Comparison of ENCODE assay signal across 24 mouse cellular contexts in genomic region chr17:64749146-64749545, GRCm38 (mm10).
DNase-seq lines count a peak whose midpoint lies in the region; ATAC-seq and TF ChIP-seq lines count a peak whose summit lies in the region.
"Had no signal": no experiment of that assay in that cellular context is flagged by ENCODE, and none has a peak within 500 bp of the region (broad histone marks: within the 10 kb centered on the region; RNA-seq: fewer than 3 reads in every experiment).

No protein-coding gene starts in this region.

- WGBS in liver, adult 2 months = 81% methylated on average over 1 of the region's 1 CpGs
- WGBS in liver, embryonic 12.5 days (ENCODE audit: insufficient replicate concordance) = 52% methylated on average over 1 of the region's 1 CpGs

- no peak for ATAC-seq in liver, embryonic 12.5 days
- ATAC-seq: CD4-positive, CD25-positive, alpha-beta regulatory T cell, adult 4 months; forebrain, embryonic 14.5 days; forebrain, embryonic 16.5 days had no signal

- peaks cover 27% of the 10 kb centered on the region for H3K4me1 ChIP-seq in liver, adult 2 months (ENCODE audit: control insufficient read depth, insufficient read depth, low read length)
- peaks cover 9% of the 10 kb centered on the region; the same call in 1 of the 2 replicates for H3K4me1 ChIP-seq in liver, embryonic 12.5 days
- H3K4me1 ChIP-seq: embryonic facial prominence, embryonic 10.5 days; embryonic facial prominence, embryonic 12.5 days; forebrain, embryonic 10.5 days; forebrain, embryonic 12.5 days had no signal

- no peak overlapping the region for H3K9ac ChIP-seq in liver, adult 2 months (ENCODE audit: low read depth, low read length)
- H3K9ac ChIP-seq in liver, embryonic 12.5 days = no peak overlapping the region
- H3K9ac ChIP-seq: embryonic facial prominence, embryonic 12.5 days; forebrain, embryonic 12.5 days had no signal

- no peaks in the 10 kb centered on the region for H3K9me3 ChIP-seq in liver, embryonic 12.5 days (replicated peaks)
- H3K9me3 ChIP-seq: forebrain, embryonic 10.5 days; forebrain, embryonic 12.5 days had no signal

- no peaks in the 10 kb centered on the region for H3K79me2 ChIP-seq in liver, adult 2 months (ENCODE audit: control insufficient read depth, insufficient read depth, low read length)

- no peaks in the 10 kb centered on the region for H3K27me3 ChIP-seq in liver, adult 2 months (ENCODE audit: control insufficient read depth, insufficient read depth, low read length)
- no peaks in the 10 kb centered on the region for H3K27me3 ChIP-seq in liver, embryonic 12.5 days (replicated peaks)
- H3K27me3 ChIP-seq: CH12.LX; embryonic facial prominence, embryonic 12.5 days; forebrain, embryonic 12.5 days had no signal

- peak; percentile 37 for DNase-seq in heart, adult 11 months
- no peak for DNase-seq in heart, postnatal 25 days (ENCODE audit: low spot score)
- DNase-seq in liver, adult 2 months (ENCODE audit: extremely low read depth, low read depth, low spot score) = no peak
- DNase-seq in ZHBTc4 (ENCODE audit: low read depth, low spot score) = peak; percentile 59
- DNase-seq in embryo, embryonic 10 days (ENCODE audit: low spot score) = no peak
- DNase-seq: adrenal gland, adult 2 months; adrenal gland, postnatal 10 days; adrenal gland, postnatal 25 days; B cell, adult 2 months; cerebellum, adult 11 months; cerebellum, adult 18-20 months; cerebellum, adult 8-10 months; cerebellum, adult 9-11 months; cerebellum, postnatal 14 days; cerebellum, postnatal 36 days had no signal

- H3K4me3 ChIP-seq in liver, adult 2 months (ENCODE audit: insufficient read depth, low read depth, low read length) = no peak overlapping the region
- H3K4me3 ChIP-seq in liver, embryonic 12.5 days = no peak overlapping the region
- H3K4me3 ChIP-seq: embryonic facial prominence, embryonic 10.5 days; embryonic facial prominence, embryonic 12.5 days; forebrain, embryonic 10.5 days; forebrain, embryonic 12.5 days had no signal

- no peak overlapping the region for H3K4me2 ChIP-seq in liver, embryonic 12.5 days
- H3K4me2 ChIP-seq: embryonic facial prominence, embryonic 12.5 days; forebrain, embryonic 12.5 days had no signal

- TF ChIP-seq POLR2A in liver, adult 2 months (IDR thresholded peaks at IDR 0.05; ENCODE audit: extremely low read depth, insufficient read depth, low read length) = no peak

- peaks cover 48% of the 10 kb centered on the region for H3K36me3 ChIP-seq in liver, adult 2 months (ENCODE audit: control insufficient read depth, insufficient read depth, low read length)
- H3K36me3 ChIP-seq in liver, embryonic 12.5 days = peaks cover 33% of the 10 kb centered on the region

- H3K27ac ChIP-seq in liver, adult 2 months (replicated peaks; ENCODE audit: insufficient read depth, low read depth, low read length) = 0 out of 2 replicates have a peak overlapping the region, but pooled peaks have one; percentile 10
- H3K27ac ChIP-seq in liver, embryonic 12.5 days = no peak overlapping the region
- H3K27ac ChIP-seq: embryonic facial prominence, embryonic 10.5 days; embryonic facial prominence, embryonic 12.5 days; forebrain, embryonic 10.5 days; forebrain, embryonic 12.5 days had no signal

- TF ChIP-seq CTCF in liver, adult 2 months (IDR thresholded peaks at IDR 0.05; ENCODE audit: low read depth, low read length) = no peak

- intact Hi-C loops in heart, postnatal 25 days (cut with DNase I) = loop anchor here (5.0 kb wide), 1 partner anchor 147 kb away; the partner anchor contains the start of gene Man2a1

Comparison
In these comparisons a context has a peak if more than half of its experiments do, and no peak if none do; other contexts are left out.
1. DNase-seq: peak in heart, adult 11 months (single experiment) and ZHBTc4 (single experiment); none in heart, postnatal 25 days (single experiment), liver, adult 2 months (single experiment) and embryo, embryonic 10 days (single experiment).